Mouse (Mus musculus) heart, embryonic 16.5 days (tissue): Measurements from ENCODE around the gene Osbpl8. TPM values are rescaled to one million over a fixed set of nuclear protein-coding genes. Genes with fewer than 3 reads are reported as not detected.

Source experiments
- ATAC-seq: fragments of 200-750 bp; cut with Nextera tagmentation; replicated peaks from 2 replicates; pipeline ENCODE4 v1.8.0; 2017; ENCODE audit warnings: moderate number of reproducible peaks; ENCODE audit not compliant: insufficient read depth, low FRiP score; ENCODE audit errors: extremely low read depth
- H3K27ac ChIP-seq: fragments of 300-500 bp; sonication (generic); 2 replicates; pipeline ENCODE4 v1.5.1; 2014; ENCODE audit warnings: mild to moderate bottlenecking, low read length, control low read depth, moderate library complexity
- H3K27me3 ChIP-seq: fragments of 300-500 bp; sonication (generic); 2 replicates; pipeline ENCODE4 v1.6.1; 2014; ENCODE audit warnings: low read length, mixed read lengths; ENCODE audit not compliant: control insufficient read depth, insufficient read depth
- H3K36me3 ChIP-seq: fragments of 300-500 bp; sonication (generic); 2 replicates; pipeline ENCODE4 v1.6.1; 2014; ENCODE audit not compliant: control insufficient read depth, insufficient read depth
- H3K4me1 ChIP-seq: fragments of 300-500 bp; sonication (generic); 2 replicates; pipeline ENCODE4 v1.6.1; 2014; ENCODE audit warnings: low read length, mixed read lengths; ENCODE audit not compliant: control insufficient read depth, insufficient read depth
- H3K4me2 ChIP-seq: fragments of 300-500 bp; sonication (generic); 2 replicates; pipeline ENCODE4 v1.6.1; 2014; ENCODE audit warnings: low read depth, mild to moderate bottlenecking, control low read depth, low read length
- H3K4me3 ChIP-seq: fragments of 300-500 bp; sonication (generic); 2 replicates; pipeline ENCODE4 v1.5.1; 2014; ENCODE audit warnings: mild to moderate bottlenecking, control low read depth, low read length
- H3K9ac ChIP-seq: fragments of 300-500 bp; sonication (generic); 2 replicates; pipeline ENCODE4 v1.6.1; 2014; ENCODE audit warnings: low read length, control low read depth
- H3K9me3 ChIP-seq: fragments of 300-500 bp; sonication (generic); replicated peaks from 2 replicates; pipeline ENCODE4 v1.6.1; 2016; ENCODE audit warnings: low read length; ENCODE audit not compliant: control insufficient read depth
- WGBS: fragments of 180-500 bp; shearing (Covaris S2); extraction: QIAGEN DNeasy Blood & Tissue Kit; methylation state at CpG from one replicate; pipeline ENCODE4 v1.1.7; 2014; 5-methylcytosine and 5-hydroxymethylcytosine counted together
- polyA plus RNA-seq: library from polyadenylated mRNA; unstranded; fragments of >200 nt; fragmentation: Nextera tagmentation; extraction: Ambion mirVana; gene quantifications from 2 replicates; pipeline ENCODE4 v1.2.1, GENCODE M21; 2015

Osbpl8 gene
- polyA plus RNA-seq, 1 experiment from 2014 or later: 28.8 TPM

GRCm38 (mm10) chr10:111159789-111160522 lies 4.6 kb upstream of the Osbpl8 start:
- Histone ChIP-seq H3K36me3 (no peaks in the 10 kb centered on the region), H3K4me3 (no peak overlapping the region), H3K27ac (no peak overlapping the region), H3K9ac (no peak overlapping the region), H3K4me1 (peaks cover 13% of the 10 kb centered on the region), H3K9me3 (no peaks in the 10 kb centered on the region), H3K27me3 (no peaks in the 10 kb centered on the region), H3K4me2 (no peak overlapping the region)
- ATAC-seq: no peak
- 56% methylated on average over 5 of the region's 5 CpGs for WGBS

GRCm38 (mm10) chr10:111160540-111160939 lies 4.0 kb upstream of the Osbpl8 start:
- WGBS: 88% methylated on average over 3 of the region's 3 CpGs
- ATAC-seq: no peak
- H3K4me3 ChIP-seq: no peak overlapping the region
- H3K36me3 ChIP-seq: no peaks in the 10 kb centered on the region
- peaks cover 13% of the 10 kb centered on the region for H3K4me1 ChIP-seq
- no peak overlapping the region for H3K4me2 ChIP-seq
- no peak overlapping the region for H3K9ac ChIP-seq
- H3K27ac ChIP-seq: no peak overlapping the region
- no peaks in the 10 kb centered on the region for H3K27me3 ChIP-seq
- no peaks in the 10 kb centered on the region for H3K9me3 ChIP-seq

- peaks cover 13% of the 10 kb centered on the region for H3K4me1 ChIP-seq
- H3K4me2 ChIP-seq: no peak overlapping the region
- ATAC-seq: no peak
- H3K27me3 ChIP-seq: no peaks in the 10 kb centered on the region
- H3K9me3 ChIP-seq: no peaks in the 10 kb centered on the region
- no peak overlapping the region for H3K9ac ChIP-seq
- H3K4me3 ChIP-seq: no peak overlapping the region
- 83% methylated on average over 6 of the region's 6 CpGs for WGBS
- no peak overlapping the region for H3K27ac ChIP-seq
- no peaks in the 10 kb centered on the region for H3K36me3 ChIP-seq
These were observed 3.2 kb upstream of the Osbpl8 start for GRCm38 (mm10) chr10:111161373-111161772.

- Histone ChIP-seq H3K9ac (no peak overlapping the region), H3K27me3 (no peaks in the 10 kb centered on the region), H3K27ac (peak overlapping the region; percentile 97), H3K4me2 (no peak overlapping the region), H3K9me3 (no peaks in the 10 kb centered on the region), H3K4me1 (peaks cover 17% of the 10 kb centered on the region), H3K36me3 (no peaks in the 10 kb centered on the region), H3K4me3 (no peak overlapping the region)
- WGBS: 37% methylated on average over 3 of the region's 3 CpGs
- ATAC-seq: no peak
These were observed 1.5 kb upstream of the Osbpl8 start for GRCm38 (mm10) chr10:111163025-111163424.

GRCm38 (mm10) chr10:111163601-111164240 lies 831 bp upstream of the Osbpl8 start:
- H3K27me3 ChIP-seq: no peaks in the 10 kb centered on the region
- H3K4me1 ChIP-seq: peaks cover 23% of the 10 kb centered on the region
- peak overlapping the region; percentile 75 for H3K4me3 ChIP-seq
- no peaks in the 10 kb centered on the region for H3K9me3 ChIP-seq
- H3K27ac ChIP-seq: peak overlapping the region; percentile 97
- no peak for ATAC-seq
- H3K4me2 ChIP-seq: peak overlapping the region; percentile 68
- WGBS: 24% methylated on average over 9 of the region's 9 CpGs
- no peaks in the 10 kb centered on the region for H3K36me3 ChIP-seq
- H3K9ac ChIP-seq: peak overlapping the region; percentile 78

GRCm38 (mm10) chr10:111165219-111165981 lies 848 bp downstream of the Osbpl8 start:
- peaks cover 36% of the 10 kb centered on the region for H3K4me1 ChIP-seq
- H3K27ac ChIP-seq: peak overlapping the region; percentile 97
- no peaks in the 10 kb centered on the region for H3K27me3 ChIP-seq
- WGBS: under 1% methylated on average over 52 of the region's 52 CpGs
- peak; percentile 9 for ATAC-seq
- no peaks in the 10 kb centered on the region for H3K9me3 ChIP-seq
- peak overlapping the region; percentile 52 for H3K4me2 ChIP-seq
- no peaks in the 10 kb centered on the region for H3K36me3 ChIP-seq
- H3K9ac ChIP-seq: peak overlapping the region; percentile 90
- peak overlapping the region; percentile 75 for H3K4me3 ChIP-seq

- Histone ChIP-seq H3K9ac (peak overlapping the region; percentile 90), H3K27me3 (no peaks in the 10 kb centered on the region), H3K36me3 (no peaks in the 10 kb centered on the region), H3K4me3 (peak overlapping the region; percentile 75), H3K27ac (peak overlapping the region; percentile 97), H3K4me2 (peak overlapping the region; percentile 52), H3K4me1 (peaks cover 44% of the 10 kb centered on the region), H3K9me3 (no peaks in the 10 kb centered on the region)
- 41% methylated on average over 4 of the region's 4 CpGs for WGBS
- no peak for ATAC-seq
These were observed 1.7 kb downstream of the Osbpl8 start for GRCm38 (mm10) chr10:111166057-111166841.

GRCm38 (mm10) chr10:111167444-111167843 lies 2.9 kb downstream of the Osbpl8 start:
- Histone ChIP-seq H3K4me2 (peak overlapping the region; percentile 58), H3K27me3 (no peaks in the 10 kb centered on the region), H3K9ac (peak overlapping the region; percentile 60), H3K4me3 (peak overlapping the region; percentile 41), H3K9me3 (no peaks in the 10 kb centered on the region), H3K27ac (peak overlapping the region; percentile 92), H3K4me1 (peaks cover 56% of the 10 kb centered on the region), H3K36me3 (no peaks in the 10 kb centered on the region)
- 66% methylated on average over 4 of the region's 4 CpGs for WGBS
- no peak for ATAC-seq
